Mouse (Mus musculus) ES-E14 (cell line): ENCODE measurements around the gene Dagla. TPM values are rescaled to one million over a fixed set of nuclear protein-coding genes. Genes with fewer than 3 reads are reported as not detected.

Experiments
- DNase-seq: peaks from one replicate; pipeline ENCODE4 v3.0.0-alpha.2; 2013; ENCODE audit warnings: low read depth, low spot score
- H3K27ac ChIP-seq: 2 replicates; pipeline ENCODE4 v1.5.1; 2012; ENCODE audit warnings: low read depth, mild to moderate bottlenecking, low read length, moderate library complexity, mixed read lengths; ENCODE audit not compliant: poor library complexity, insufficient read depth, severe bottlenecking
- H3K36me3 ChIP-seq: 2 replicates; pipeline ENCODE4 v1.6.1; 2012; ENCODE audit warnings: mild to moderate bottlenecking, low read length, moderate library complexity, mixed read lengths; ENCODE audit not compliant: control insufficient read depth, poor library complexity, insufficient read depth, severe bottlenecking
- H3K4me1 ChIP-seq, 2 experiments: fragments of 150-350 bp in 1 of 2; sonication (generic) in 1 of 2; 2 replicates each; pipeline ENCODE4 v1.6.1; 2012; ENCODE audit warnings: low read length in 2 of 2, mild to moderate bottlenecking in 1 of 2, mixed read lengths in 1 of 2; ENCODE audit not compliant: control insufficient read depth in 2 of 2, insufficient read depth in 2 of 2, poor library complexity in 1 of 2
- H3K4me3 ChIP-seq, 2 experiments: fragments of 150-350 bp in 1 of 2; sonication (generic) in 1 of 2; 2 replicates each; pipeline ENCODE4 v1.5.1; 2012; ENCODE audit warnings: low read length in 2 of 2, low read depth in 1 of 2, mild to moderate bottlenecking in 1 of 2, mixed read lengths in 1 of 2; ENCODE audit not compliant: insufficient read depth in 1 of 2, poor library complexity in 1 of 2, severe bottlenecking in 1 of 2
- H3K9ac ChIP-seq: 2 replicates; pipeline ENCODE4 v1.6.1; 2012; ENCODE audit warnings: low read depth, mild to moderate bottlenecking, low read length, mixed read lengths; ENCODE audit not compliant: poor library complexity, insufficient read depth, severe bottlenecking
- H3K9me3 ChIP-seq: fragments of 150-350 bp; sonication (generic); 2 replicates; pipeline ENCODE4 v1.6.1; 2012; ENCODE audit warnings: low read depth, mild to moderate bottlenecking, low read length; ENCODE audit not compliant: control insufficient read depth, insufficient read depth
- CHD2 ChIP-seq: IDR thresholded peaks from 2 replicates; pipeline ENCODE4 v1.6.1; 2014; ENCODE audit warnings: mild to moderate bottlenecking, low read depth, low read length, inconsistent platforms
- HCFC1 ChIP-seq: IDR thresholded peaks from 2 replicates; pipeline ENCODE4 v1.6.1; 2012; ENCODE audit warnings: low read length, inconsistent platforms, borderline replicate concordance; ENCODE audit not compliant: insufficient read depth
- MAFK ChIP-seq: IDR thresholded peaks from 2 replicates; pipeline ENCODE4 v1.6.1; 2014; ENCODE audit warnings: mild to moderate bottlenecking, low read depth, low read length, inconsistent platforms; ENCODE audit not compliant: insufficient read depth
- ZC3H11A ChIP-seq: IDR thresholded peaks from 2 replicates; pipeline ENCODE4 v1.6.1; 2012; ENCODE audit warnings: low read depth, mild to moderate bottlenecking, inconsistent platforms, low read length, borderline replicate concordance
- ZNF384 ChIP-seq: IDR thresholded peaks from 2 replicates; pipeline ENCODE4 v1.6.1; 2012; ENCODE audit warnings: low read depth, low read length, inconsistent platforms
- in situ Hi-C, 2 experiments: fragments of 600-800 bp; cut with MboI; formaldehyde crosslinking; loops; one replicate each; pipeline ENCODE4 v1.15.1; 2025; ENCODE audit warnings: low sequenced_read_pairs in 2 of 2, inconsistent platforms in 1 of 2; ENCODE audit not compliant: unreplicated experiment in 2 of 2
- total RNA-seq: library from RNA; depleted of rRNA; stranded (reverse); fragments of 300-350 nt; gene quantifications from 2 replicates; pipeline ENCODE4 v1.2.3, GENCODE M21; 2012

The Dagla gene
- total RNA-seq, 1 experiment, result 1.2 TPM

DNA sequence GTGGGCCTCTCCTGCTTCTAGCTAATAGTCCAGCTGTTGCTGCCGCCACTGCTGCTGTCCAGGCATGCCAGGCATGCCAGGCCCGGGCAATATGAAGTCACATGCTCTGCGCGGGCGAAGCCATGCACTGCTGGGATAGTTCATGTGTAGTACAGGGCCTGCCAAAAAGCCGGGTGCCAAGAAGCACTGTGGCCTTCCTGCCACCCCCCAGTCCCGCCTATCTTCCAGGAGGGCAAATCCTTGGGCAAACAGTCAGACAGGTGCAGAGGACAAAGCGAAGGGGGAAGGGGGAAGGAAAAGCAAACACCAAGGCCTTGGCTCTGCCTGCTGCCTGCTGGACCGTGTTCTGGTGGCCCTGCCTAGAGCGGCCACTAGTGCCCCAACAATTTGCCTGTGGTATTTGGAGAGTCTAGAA lies 18.2 kb downstream of the Dagla start:
- in situ Hi-C loops, result no loop called here
- H3K27ac ChIP-seq, result no peak overlapping the region
- no peak for TF ChIP-seq CHD2
- no peak for TF ChIP-seq ZNF384
- no peak for TF ChIP-seq MAFK
- no peak for TF ChIP-seq ZC3H11A
- TF ChIP-seq HCFC1, result no peak

DNA sequence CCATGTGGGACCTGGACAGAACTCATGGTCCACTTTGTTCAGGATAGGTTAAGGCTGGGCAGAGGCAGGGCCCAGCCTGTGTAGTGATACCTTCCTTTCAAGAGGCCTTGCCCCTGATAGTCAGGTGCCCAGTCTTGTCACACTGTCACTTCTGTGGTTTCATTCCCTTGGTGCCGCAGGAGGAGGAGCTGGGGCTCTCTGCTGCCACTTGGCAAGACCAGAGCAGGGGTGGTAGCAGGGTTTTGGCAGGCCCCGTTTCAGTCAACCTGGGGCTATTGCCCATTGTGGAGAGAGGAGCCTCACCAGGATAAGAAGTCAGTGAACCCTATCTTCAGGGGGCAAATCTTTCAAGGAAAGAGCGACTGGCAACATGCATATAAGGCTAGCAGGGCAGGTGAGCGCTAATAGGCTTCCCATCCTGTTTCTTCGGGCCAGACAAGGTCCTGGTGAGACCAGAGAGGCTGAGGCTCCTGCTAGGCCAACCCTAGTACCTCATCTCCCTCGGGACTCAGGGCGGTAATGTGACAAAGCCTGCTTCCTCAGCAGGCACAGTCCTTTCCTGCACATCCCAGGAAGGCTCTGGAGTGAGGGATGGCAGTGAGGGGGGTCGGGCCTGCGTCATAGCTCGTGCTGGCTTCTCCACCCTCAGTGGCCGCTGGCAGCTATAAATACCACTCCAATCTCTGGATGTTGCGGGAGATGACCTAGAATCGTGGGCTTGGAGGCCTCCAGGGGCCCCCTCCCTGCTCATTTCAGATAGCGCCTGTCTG lies 23.7 kb downstream of the Dagla start:
- no peak for TF ChIP-seq ZC3H11A
- no peak overlapping the region for H3K27ac ChIP-seq
- no peaks in the 10 kb centered on the region for H3K9me3 ChIP-seq
- no peak for DNase-seq
- in situ Hi-C loops, result no loop called here
- no peak overlapping the region for H3K9ac ChIP-seq
- peaks cover 5 to 19% of the 10 kb centered on the region in 2 experiments; a peak in 3 of 4 replicates for H3K4me1 ChIP-seq
- no peaks in the 10 kb centered on the region for H3K36me3 ChIP-seq
- no peak overlapping the region for H3K4me3 ChIP-seq

More for the DNA sequence above, 18.2 kb downstream of the Dagla start:
- no peak for DNase-seq
- Histone ChIP-seq H3K4me1 (peaks cover 0 to 7% of the 10 kb centered on the region in 2 experiments; a peak in 1 of 4 replicates), H3K4me3 (no peak overlapping the region), H3K36me3 (no peaks in the 10 kb centered on the region), H3K9ac (no peak overlapping the region), H3K9me3 (no peaks in the 10 kb centered on the region)

DNA sequence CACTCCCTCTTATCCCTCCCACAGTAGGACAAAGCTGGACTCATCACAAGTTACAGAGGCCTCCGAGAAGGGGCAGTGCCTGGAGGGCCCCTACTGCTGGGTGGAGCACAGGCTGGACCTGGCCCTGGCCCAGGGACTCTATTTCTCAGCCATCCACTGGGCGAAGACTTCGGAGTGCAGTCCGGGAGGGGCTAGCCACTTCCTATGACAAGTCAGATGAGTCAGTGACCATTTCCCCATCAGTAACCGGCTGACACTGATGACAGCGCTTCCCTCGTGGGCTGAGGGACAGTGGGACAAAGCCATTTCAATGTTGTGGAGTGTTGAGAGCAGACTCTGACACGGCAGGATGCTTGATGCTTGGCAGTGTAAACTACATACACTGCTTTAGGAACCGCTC lies 25.0 kb downstream of the Dagla start:
- no peak for TF ChIP-seq ZNF384
- TF ChIP-seq HCFC1, result no peak
- TF ChIP-seq ZC3H11A, result no peak
- TF ChIP-seq CHD2, result no peak
- no peak for TF ChIP-seq MAFK
- peaks cover 5 to 20% of the 10 kb centered on the region in 2 experiments; a peak in 3 of 4 replicates for H3K4me1 ChIP-seq
- H3K9me3 ChIP-seq, result no peaks in the 10 kb centered on the region
- H3K9ac ChIP-seq, result no peak overlapping the region
- in situ Hi-C loops, result no loop called here
- H3K27ac ChIP-seq, result no peak overlapping the region
- H3K4me3 ChIP-seq, result no peak overlapping the region
- H3K36me3 ChIP-seq, result no peaks in the 10 kb centered on the region
- DNase-seq, result no peak

DNA sequence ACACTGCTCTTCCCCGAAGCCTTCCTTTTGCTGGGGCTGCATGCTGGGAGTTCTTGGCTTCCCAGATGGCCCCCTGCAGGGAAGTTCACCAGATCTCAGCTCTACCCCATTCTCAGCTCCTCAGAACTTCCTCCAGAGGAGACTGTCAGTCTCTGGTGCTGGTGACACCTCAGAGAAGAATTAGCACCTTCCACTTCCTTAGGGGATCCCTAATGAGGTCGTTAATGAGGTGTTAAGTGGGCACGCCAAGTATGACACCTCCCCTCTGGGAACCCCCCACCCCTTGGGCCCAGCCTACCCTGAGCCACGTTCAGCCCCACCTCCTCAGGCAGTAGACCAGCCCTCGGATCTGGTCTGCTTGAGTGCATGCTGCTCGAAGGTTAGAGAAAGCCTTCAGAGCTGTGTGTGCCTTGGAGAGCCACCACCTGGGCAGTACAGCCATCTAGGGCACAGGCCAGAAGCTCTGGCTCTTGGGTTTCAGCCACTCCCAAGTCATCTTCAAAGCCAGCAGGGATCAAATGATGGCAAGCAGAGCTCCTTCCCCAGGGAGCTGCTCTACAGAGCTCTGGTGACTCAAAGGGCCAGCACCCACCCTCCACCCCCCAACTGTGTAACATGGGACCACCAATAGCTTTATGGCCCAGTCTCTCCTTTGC lies 25.9 kb downstream of the Dagla start:
- H3K9me3 ChIP-seq, result no peaks in the 10 kb centered on the region
- no peak overlapping the region for H3K4me3 ChIP-seq
- no peaks in the 10 kb centered on the region for H3K36me3 ChIP-seq
- no peak overlapping the region for H3K9ac ChIP-seq
- TF ChIP-seq HCFC1, result no peak
- no peak for TF ChIP-seq ZNF384
- no peak for TF ChIP-seq MAFK
- no peak for TF ChIP-seq ZC3H11A
- TF ChIP-seq CHD2, result no peak
- H3K4me1 ChIP-seq, result peaks cover 5 to 23% of the 10 kb centered on the region in 2 experiments; a peak in 3 of 4 replicates
- H3K27ac ChIP-seq, result no peak overlapping the region
- no peak for DNase-seq
- in situ Hi-C loops, result no loop called here

DNA sequence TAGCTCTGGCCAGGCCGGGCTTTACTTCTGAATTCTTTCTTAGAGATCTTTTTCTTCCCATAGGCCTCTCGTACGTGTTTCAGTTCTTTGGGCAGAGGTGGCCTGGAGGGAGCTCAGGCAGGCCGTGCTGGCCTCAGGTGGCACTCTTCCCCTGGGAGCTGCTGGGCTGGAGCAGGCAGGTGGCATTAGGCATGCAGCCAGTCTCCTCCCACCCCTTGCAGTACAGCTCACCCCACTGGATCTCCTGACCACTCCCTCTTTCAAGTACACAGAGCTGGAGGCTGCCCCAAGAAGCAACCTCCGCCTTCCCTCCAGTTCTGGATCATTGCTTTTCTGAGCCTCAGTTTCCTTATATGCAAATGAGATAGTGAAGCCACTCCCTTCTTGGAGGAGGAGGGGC lies 26.9 kb downstream of the Dagla start:
- H3K4me1 ChIP-seq, result peaks cover 7 to 28% of the 10 kb centered on the region in 2 experiments
- H3K36me3 ChIP-seq, result no peaks in the 10 kb centered on the region
- peak overlapping the region; percentile 45 to 51 for H3K4me3 ChIP-seq
- DNase-seq, result no peak
- peak overlapping the region; percentile 63; the same call in 1 of the 2 replicates for H3K27ac ChIP-seq
- in situ Hi-C loops, result no loop called here
- TF ChIP-seq ZC3H11A (no peak), HCFC1 (no peak), MAFK (no peak), CHD2 (no peak), ZNF384 (no peak)
- H3K9me3 ChIP-seq, result no peaks in the 10 kb centered on the region
- peak overlapping the region; percentile 45 for H3K9ac ChIP-seq
